Mouse (Mus musculus): ENCODE measurements around the gene Gins2. TPM values are rescaled to one million over a fixed set of nuclear protein-coding genes. Genes with fewer than 3 reads are reported as not detected.

The Gins2 gene
- polyA plus RNA-seq, 1 experiment from 2014 or later: 84.8 TPM

DNA sequence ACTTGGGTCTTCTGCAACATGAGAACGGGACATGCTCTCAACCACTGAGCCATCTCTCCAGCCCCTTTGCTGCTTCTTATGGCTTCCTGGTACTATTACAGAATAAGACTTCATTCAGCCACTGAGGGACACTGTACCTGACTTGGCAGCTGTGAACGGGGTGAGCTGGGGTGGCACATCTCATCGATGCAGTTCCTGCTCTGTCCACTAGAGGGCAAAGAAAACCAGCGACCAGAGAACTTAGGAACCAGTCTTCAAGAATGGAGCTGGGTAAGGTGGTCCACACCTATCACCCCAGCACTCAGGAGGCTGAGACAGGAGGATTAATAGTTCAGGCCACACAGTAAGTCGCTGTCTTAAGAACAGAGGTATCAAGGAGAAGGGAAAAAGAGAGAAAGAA, 6.9 kb upstream of the Gins2 start:
- no peak overlapping the region for H3K9ac ChIP-seq (replicated peaks)
- H3K4me2 ChIP-seq (replicated peaks): no peak overlapping the region
- 13% methylated on average over 5 of the region's 5 CpGs for WGBS
- peaks cover 13% of the 10 kb centered on the region for H3K4me1 ChIP-seq
- H3K4me3 ChIP-seq: no peak overlapping the region
- H3K27ac ChIP-seq (replicated peaks): no peak overlapping the region
- H3K36me3 ChIP-seq: no peaks in the 10 kb centered on the region
- ATAC-seq (ENCODE audit: low FRiP score, low read depth): no peak
- H3K9me3 ChIP-seq: no peaks in the 10 kb centered on the region
- peaks cover 24% of the 10 kb centered on the region for H3K27me3 ChIP-seq

DNA sequence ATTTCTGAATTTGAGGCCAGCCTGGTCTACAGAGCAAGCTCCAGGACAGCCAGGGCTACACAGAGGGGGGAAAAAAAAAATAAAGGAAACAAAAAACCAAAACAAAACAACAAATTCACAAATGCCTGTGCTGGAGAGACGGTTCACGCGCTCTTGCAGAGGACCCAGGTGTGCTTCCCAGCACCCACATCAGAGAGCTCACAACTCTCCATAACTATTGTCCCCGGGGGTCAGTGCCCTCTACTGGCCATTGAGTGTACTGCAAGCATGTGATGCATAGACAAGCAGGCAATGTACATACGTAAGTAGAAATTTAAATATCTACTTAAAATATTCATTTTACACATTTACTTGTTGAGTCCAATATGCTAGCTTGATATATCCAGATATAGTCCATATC, 5.5 kb upstream of the Gins2 start:
- no peak overlapping the region for H3K27ac ChIP-seq (replicated peaks)
- H3K27me3 ChIP-seq: peaks cover 24% of the 10 kb centered on the region
- no peak for ATAC-seq (ENCODE audit: low FRiP score, low read depth)
- no peaks in the 10 kb centered on the region for H3K36me3 ChIP-seq
- no peak overlapping the region for H3K4me3 ChIP-seq
- 91% methylated on average over 5 of the region's 5 CpGs for WGBS
- no peaks in the 10 kb centered on the region for H3K9me3 ChIP-seq
- no peak overlapping the region for H3K9ac ChIP-seq (replicated peaks)
- no peak overlapping the region for H3K4me2 ChIP-seq (replicated peaks)
- peaks cover 19% of the 10 kb centered on the region for H3K4me1 ChIP-seq

DNA sequence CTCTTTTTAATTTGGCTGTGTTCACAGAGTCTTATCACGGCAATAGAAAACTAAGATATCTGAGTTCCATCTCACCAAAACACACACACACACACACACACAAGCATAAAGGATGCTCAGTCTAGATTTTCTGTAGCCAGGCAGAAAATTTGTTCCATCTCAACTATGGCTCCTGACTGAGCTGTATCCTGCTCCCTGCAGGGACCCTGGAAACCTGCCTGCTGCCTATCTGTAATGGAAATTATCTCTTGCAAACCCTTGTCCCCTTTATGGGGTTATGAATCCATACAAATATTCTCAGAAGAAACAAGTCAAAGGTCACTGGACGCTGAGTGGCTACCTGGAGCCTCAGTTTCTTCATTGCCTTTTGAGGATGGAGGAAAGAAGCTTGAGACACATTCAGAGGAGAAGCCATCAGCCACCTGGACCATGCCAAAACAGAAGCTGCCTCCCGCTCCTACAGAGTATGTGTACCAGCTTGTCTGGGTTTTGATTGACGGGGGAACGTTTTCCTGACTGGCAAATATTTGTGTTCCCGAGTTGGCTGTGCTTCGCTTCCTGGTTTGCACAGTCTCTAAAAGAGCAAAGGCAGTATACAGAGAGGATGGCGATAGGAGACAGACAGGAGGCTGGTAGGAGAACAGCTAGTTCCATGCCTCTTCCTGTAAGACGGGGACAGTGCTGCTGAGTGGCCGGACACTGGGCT, 2.6 kb upstream of the Gins2 start:
- no peak overlapping the region for H3K4me2 ChIP-seq (replicated peaks)
- H3K4me1 ChIP-seq: peaks cover 30% of the 10 kb centered on the region
- H3K9me3 ChIP-seq: no peaks in the 10 kb centered on the region
- ATAC-seq (ENCODE audit: low FRiP score, low read depth): no peak
- H3K36me3 ChIP-seq: peaks cover 2% of the 10 kb centered on the region; the same call in 1 of the 2 replicates
- H3K4me3 ChIP-seq: no peak overlapping the region
- H3K27me3 ChIP-seq: peaks cover 6% of the 10 kb centered on the region; the same call in 1 of the 2 replicates
- no peak overlapping the region for H3K9ac ChIP-seq (replicated peaks)
- no peak overlapping the region for H3K27ac ChIP-seq (replicated peaks)
- WGBS: 82% methylated on average over 10 of the region's 10 CpGs

DNA sequence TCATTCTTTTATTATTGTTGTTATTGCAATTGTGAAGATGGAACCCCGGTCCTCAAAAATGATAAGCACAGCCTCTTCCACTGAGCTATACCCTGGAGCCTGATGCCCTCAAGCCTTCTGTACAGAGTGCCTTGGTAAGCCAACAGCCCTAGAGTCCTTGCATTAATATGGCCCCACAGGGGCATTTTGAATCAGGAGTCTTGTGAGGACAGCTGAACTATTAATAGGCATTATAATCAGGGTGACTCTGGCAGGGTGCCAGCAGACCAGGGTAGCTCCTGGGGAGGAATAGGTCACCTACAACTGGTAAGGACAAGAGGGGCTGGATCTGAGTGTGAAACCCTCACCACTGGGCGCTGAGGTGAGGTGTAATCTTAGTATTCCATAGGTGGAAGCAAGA, 817 bp upstream of the Gins2 start:
- H3K27ac ChIP-seq (replicated peaks): no peak overlapping the region; the same call in 1 of the 2 replicates
- peaks cover 15% of the 10 kb centered on the region; the same call in 1 of the 2 replicates for H3K36me3 ChIP-seq
- H3K4me1 ChIP-seq: peaks cover 30% of the 10 kb centered on the region
- H3K27me3 ChIP-seq: peaks cover 4% of the 10 kb centered on the region; the same call in 1 of the 2 replicates
- 56% methylated on average over 2 of the region's 2 CpGs for WGBS
- peak overlapping the region; percentile 94 for H3K4me2 ChIP-seq (replicated peaks)
- no peaks in the 10 kb centered on the region for H3K9me3 ChIP-seq
- H3K9ac ChIP-seq (replicated peaks): peak overlapping the region; percentile 52; the same call in 1 of the 2 replicates
- peak overlapping the region; percentile 56 for H3K4me3 ChIP-seq
- no peak for ATAC-seq (ENCODE audit: low FRiP score, low read depth)

DNA sequence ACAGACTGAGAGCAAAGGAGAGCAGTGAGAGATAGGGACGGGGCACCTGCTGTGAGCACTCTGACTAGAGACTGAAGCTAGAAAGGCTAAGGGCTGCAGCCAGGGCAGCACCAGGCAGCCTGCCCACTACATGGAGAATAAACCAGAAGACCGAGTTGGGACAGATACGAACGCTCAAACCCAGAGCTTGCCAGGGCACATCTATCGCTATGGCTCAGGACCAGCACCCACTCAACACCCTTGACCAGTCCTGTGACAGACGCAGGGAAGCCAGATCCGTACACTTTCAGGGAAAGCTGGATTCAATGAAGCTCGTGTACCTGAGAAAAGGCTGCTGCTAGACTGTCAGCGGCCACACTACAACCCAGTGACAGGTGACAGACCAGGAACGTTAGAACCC, 3.6 kb downstream of the Gins2 start:
- no peaks in the 10 kb centered on the region for H3K9me3 ChIP-seq
- no peaks in the 10 kb centered on the region for H3K27me3 ChIP-seq
- no peak overlapping the region for H3K9ac ChIP-seq (replicated peaks)
- WGBS: 92% methylated on average over 10 of the region's 10 CpGs
- ATAC-seq (ENCODE audit: low FRiP score, low read depth): no peak
- H3K4me1 ChIP-seq: peaks cover 25% of the 10 kb centered on the region
- peaks cover 37% of the 10 kb centered on the region for H3K36me3 ChIP-seq
- H3K27ac ChIP-seq (replicated peaks): 0 out of 2 replicates have a peak overlapping the region, but pooled peaks have one; percentile 3
- no peak overlapping the region for H3K4me2 ChIP-seq (replicated peaks)
- no peak overlapping the region for H3K4me3 ChIP-seq

DNA sequence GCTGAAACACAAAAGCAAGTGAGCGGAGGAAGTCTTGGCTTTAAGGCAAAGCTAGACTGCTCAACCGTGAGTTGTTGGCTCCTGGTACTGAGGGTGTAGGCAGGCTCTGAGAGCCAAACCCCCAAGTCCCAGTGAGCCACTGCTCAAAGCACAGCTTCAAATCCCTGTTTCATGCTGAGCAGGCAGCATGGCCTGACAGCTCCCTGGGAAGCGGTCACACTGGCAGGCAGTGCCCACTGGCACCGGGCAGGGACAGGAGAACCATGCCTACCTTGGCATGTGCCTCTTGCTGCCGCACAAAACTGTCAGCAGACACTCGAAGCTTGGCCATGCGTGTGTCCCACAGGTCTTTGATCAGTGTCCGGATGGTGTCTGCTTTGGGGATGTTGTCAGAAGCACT, 7.3 kb downstream of the Gins2 start:
- 91% methylated on average over 8 of the region's 8 CpGs for WGBS
- no peak; the same call in 1 of the 2 replicates for ATAC-seq (ENCODE audit: low FRiP score, low read depth)
- Histone ChIP-seq H3K27ac (replicated peaks) (peak overlapping the region; percentile 49; the same call in 1 of the 2 replicates), H3K4me1 (peaks cover under 1% of the 10 kb centered on the region; the same call in 1 of the 2 replicates), H3K9ac (replicated peaks) (no peak overlapping the region), H3K36me3 (peaks cover 73% of the 10 kb centered on the region), H3K4me2 (replicated peaks) (no peak overlapping the region), H3K4me3 (no peak overlapping the region), H3K9me3 (no peaks in the 10 kb centered on the region), H3K27me3 (no peaks in the 10 kb centered on the region)

DNA sequence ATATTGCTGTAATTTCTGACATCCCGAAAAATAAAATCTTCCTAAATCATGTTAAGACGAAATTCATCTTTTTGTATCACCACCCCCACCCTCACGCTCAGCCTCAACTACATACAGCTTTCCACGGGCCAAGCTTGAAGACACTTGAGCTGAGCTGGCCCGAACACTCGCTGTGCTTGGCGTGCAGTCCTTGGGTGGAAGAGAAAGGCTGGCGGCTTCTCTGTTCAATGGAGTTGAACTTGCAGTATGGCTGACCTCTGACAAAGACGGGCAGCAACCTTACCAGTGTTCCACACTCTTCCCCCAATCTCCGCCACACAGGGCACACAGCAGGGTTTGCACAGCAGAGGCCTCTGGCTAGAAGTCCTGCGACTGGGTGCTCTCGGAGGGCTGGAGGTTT, 7.8 kb downstream of the Gins2 start:
- Histone ChIP-seq H3K4me1 (no peaks in the 10 kb centered on the region), H3K36me3 (peaks cover 74% of the 10 kb centered on the region), H3K9me3 (no peaks in the 10 kb centered on the region), H3K27me3 (no peaks in the 10 kb centered on the region), H3K4me3 (no peak overlapping the region), H3K27ac (replicated peaks) (peak overlapping the region; percentile 49; the same call in 1 of the 2 replicates), H3K9ac (replicated peaks) (no peak overlapping the region), H3K4me2 (replicated peaks) (no peak overlapping the region)
- no peak for ATAC-seq (ENCODE audit: low FRiP score, low read depth)
- WGBS: 92% methylated on average over 12 of the region's 12 CpGs

DNA sequence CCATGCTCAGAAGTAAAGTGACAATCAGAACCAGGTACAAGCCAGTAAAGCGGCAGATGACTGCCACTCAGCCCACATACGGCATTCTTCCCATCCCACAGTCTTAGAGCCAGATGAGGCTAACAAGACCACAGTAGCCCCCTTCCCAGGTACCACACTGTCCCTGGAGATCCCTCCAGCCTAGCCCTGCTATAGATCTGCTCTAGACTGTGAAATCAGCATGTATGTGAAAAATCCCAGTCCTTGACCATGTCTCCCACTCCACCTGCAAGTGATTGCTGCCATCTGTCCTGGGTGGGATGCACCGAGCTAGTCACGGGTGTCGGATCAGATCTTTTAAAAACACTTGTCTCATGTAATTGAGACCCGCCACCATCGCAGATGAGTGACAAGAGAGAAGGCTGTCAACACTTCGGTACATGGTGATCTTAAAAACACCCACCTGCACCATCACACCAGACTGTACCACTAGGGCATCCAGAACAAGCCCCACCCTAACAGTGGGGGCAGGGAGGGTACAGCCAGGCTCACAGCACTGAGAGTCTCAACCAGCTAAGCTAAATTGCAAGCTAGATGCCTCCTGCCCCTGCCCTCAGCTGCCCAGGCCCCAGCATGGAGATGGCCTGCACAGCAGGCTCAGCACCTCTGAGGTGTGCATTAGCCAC, 8.6 kb downstream of the Gins2 start:
- Histone ChIP-seq H3K36me3 (peaks cover 78% of the 10 kb centered on the region), H3K4me1 (peaks cover 6% of the 10 kb centered on the region; the same call in 1 of the 2 replicates), H3K27ac (replicated peaks) (no peak overlapping the region), H3K9me3 (no peaks in the 10 kb centered on the region), H3K27me3 (no peaks in the 10 kb centered on the region), H3K4me2 (replicated peaks) (no peak overlapping the region), H3K4me3 (no peak overlapping the region), H3K9ac (replicated peaks) (no peak overlapping the region)
- 92% methylated on average over 8 of the region's 8 CpGs for WGBS
- ATAC-seq (ENCODE audit: low FRiP score, low read depth): no peak

DNA sequence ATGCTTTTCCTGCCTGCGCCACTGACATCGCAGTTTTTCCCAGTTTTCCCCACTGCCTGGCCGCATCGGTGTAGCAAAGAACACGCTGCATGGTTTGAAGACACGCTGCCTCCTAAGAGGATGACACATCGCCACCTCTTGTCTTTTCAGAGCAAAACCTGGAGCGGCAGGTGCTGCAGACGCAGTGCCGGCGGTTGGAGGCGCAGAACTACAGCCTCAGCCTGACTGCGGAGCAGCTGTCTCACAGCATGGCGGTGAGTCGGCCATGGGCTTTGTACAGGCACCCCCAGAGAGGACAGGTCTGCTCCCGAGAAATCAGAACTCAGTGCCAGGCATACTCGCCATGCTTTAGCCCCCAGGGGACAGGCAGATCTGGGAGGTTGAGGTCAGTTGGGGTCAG, 11.3 kb downstream of the Gins2 start:
- Histone ChIP-seq H3K9me3 (no peaks in the 10 kb centered on the region), H3K9ac (replicated peaks) (no peak overlapping the region), H3K4me2 (replicated peaks) (no peak overlapping the region), H3K36me3 (peaks cover 94% of the 10 kb centered on the region), H3K27me3 (no peaks in the 10 kb centered on the region), H3K4me1 (peaks cover 6% of the 10 kb centered on the region; the same call in 1 of the 2 replicates), H3K4me3 (no peak overlapping the region), H3K27ac (replicated peaks) (peak overlapping the region; percentile 49)
- WGBS: 92% methylated on average over 17 of the region's 17 CpGs
- no peak for ATAC-seq (ENCODE audit: low FRiP score, low read depth)

DNA sequence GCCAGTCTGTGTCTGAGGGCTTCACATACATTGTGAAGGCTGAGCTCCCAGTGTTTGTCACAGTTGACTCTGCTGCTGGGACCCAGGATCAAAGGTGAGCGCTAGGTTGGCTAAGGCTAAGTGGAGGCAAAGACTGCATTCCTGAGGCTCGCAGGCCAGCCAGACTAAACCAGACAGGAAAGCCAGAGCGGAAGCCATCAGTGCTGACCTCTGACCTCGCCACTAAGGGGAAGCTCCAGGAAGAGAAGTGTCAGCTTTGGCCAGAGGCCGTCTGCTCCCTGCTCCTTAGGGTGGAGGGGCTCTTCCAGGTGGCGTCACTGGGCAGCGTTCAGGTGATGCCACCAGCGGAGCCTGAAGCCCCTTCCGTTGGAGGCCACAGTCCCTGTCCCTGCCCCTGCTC, 13.3 kb downstream of the Gins2 start:
- WGBS: 64% methylated on average over 9 of the region's 9 CpGs
- H3K27ac ChIP-seq (replicated peaks): 0 out of 2 replicates have a peak overlapping the region, but pooled peaks have one; percentile 4
- no peaks in the 10 kb centered on the region for H3K9me3 ChIP-seq
- H3K4me3 ChIP-seq: no peak overlapping the region
- no peaks in the 10 kb centered on the region for H3K27me3 ChIP-seq
- no peak for ATAC-seq (ENCODE audit: low FRiP score, low read depth)
- no peak overlapping the region for H3K4me2 ChIP-seq (replicated peaks)
- H3K9ac ChIP-seq (replicated peaks): no peak overlapping the region
- H3K4me1 ChIP-seq: peaks cover 9% of the 10 kb centered on the region; the same call in 1 of the 2 replicates
- peaks cover 99% of the 10 kb centered on the region for H3K36me3 ChIP-seq

DNA sequence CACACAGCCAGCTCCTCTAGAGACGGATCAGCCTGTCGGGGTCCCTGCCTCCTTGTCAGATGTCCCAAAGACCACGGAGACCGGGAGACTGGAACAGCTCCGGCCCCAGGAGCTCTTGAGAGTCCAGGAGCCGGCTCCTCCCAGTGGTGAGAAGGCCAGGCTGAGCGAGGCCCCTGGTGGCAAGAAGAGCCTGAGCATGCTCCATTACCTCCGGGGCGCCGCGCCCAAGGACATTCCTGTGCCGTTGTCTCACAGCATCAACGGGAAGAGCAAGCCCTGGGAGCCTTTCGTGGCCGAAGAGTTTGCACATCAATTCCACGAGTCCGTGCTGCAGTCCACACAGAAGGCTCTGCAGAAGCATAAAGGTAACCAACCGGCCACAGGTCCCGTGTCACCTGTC, 14.2 kb downstream of the Gins2 start:
- H3K9me3 ChIP-seq: no peaks in the 10 kb centered on the region
- ATAC-seq (ENCODE audit: low FRiP score, low read depth): no peak
- no peak overlapping the region for H3K4me2 ChIP-seq (replicated peaks)
- WGBS: 85% methylated on average over 19 of the region's 19 CpGs
- H3K9ac ChIP-seq (replicated peaks): no peak overlapping the region
- H3K4me3 ChIP-seq: no peak overlapping the region
- H3K27ac ChIP-seq (replicated peaks): 0 out of 2 replicates have a peak overlapping the region, but pooled peaks have one; percentile 20
- H3K36me3 ChIP-seq: peaks cover 98% of the 10 kb centered on the region
- peaks cover 9% of the 10 kb centered on the region for H3K4me1 ChIP-seq
- H3K27me3 ChIP-seq: no peaks in the 10 kb centered on the region

DNA sequence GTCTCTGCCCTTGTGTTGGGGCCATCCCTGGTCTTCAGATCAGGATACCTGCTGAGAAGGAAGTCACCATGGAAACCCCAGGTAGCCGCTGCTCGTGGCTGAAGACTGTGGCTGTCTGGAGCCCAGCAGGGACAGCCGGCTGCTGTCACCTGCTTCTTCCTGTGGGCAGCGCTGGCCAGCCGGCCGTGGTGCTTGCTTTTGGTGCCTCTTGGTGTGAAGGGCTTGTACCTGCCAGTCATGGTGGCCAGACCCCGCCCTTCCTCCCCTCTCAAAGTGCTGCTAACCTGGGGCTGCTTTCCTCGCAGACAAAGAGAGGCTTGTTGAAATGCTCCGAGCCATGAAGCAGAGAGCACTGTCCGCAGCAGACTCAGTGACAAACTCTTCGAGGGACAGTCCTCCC, 15.2 kb downstream of the Gins2 start:
- ATAC-seq (ENCODE audit: low FRiP score, low read depth): no peak
- H3K4me2 ChIP-seq (replicated peaks): no peak overlapping the region
- H3K4me1 ChIP-seq: peaks cover 9% of the 10 kb centered on the region
- H3K4me3 ChIP-seq: no peak overlapping the region
- peaks cover 99% of the 10 kb centered on the region for H3K36me3 ChIP-seq
- no peak overlapping the region for H3K27ac ChIP-seq (replicated peaks)
- no peaks in the 10 kb centered on the region for H3K27me3 ChIP-seq
- H3K9ac ChIP-seq (replicated peaks): 0 out of 2 replicates have a peak overlapping the region, but pooled peaks have one; percentile 8
- H3K9me3 ChIP-seq: no peaks in the 10 kb centered on the region
- 76% methylated on average over 11 of the region's 11 CpGs for whole genome bisulfite sequencing

Measured in midbrain, embryonic 12.5 days (tissue).